Mouse (Mus musculus) ES-E14 (cell line): ENCODE data around the gene Slc4a10. TPM values are rescaled to one million over a fixed set of nuclear protein-coding genes. Genes with fewer than 3 reads are reported as not detected.
A peak's percentile ranks its signal among the peaks of the same experiment; 100 is the strongest.

ENCODE experiments used
- DNase-seq: peaks from one replicate; pipeline ENCODE4 v3.0.0-alpha.2; 2013; ENCODE audit warnings: low read depth, low spot score
- H3K27ac ChIP-seq: 2 replicates; pipeline ENCODE4 v1.5.1; 2012; ENCODE audit warnings: low read depth, mild to moderate bottlenecking, low read length, moderate library complexity, mixed read lengths; ENCODE audit not compliant: poor library complexity, insufficient read depth, severe bottlenecking
- H3K36me3 ChIP-seq: 2 replicates; pipeline ENCODE4 v1.6.1; 2012; ENCODE audit warnings: mild to moderate bottlenecking, low read length, moderate library complexity, mixed read lengths; ENCODE audit not compliant: control insufficient read depth, poor library complexity, insufficient read depth, severe bottlenecking
- H3K4me1 ChIP-seq, 2 experiments: fragments of 150-350 bp in 1 of 2; sonication (generic) in 1 of 2; 2 replicates each; pipeline ENCODE4 v1.6.1; 2012; ENCODE audit warnings: low read length in 2 of 2, mild to moderate bottlenecking in 1 of 2, mixed read lengths in 1 of 2; ENCODE audit not compliant: control insufficient read depth in 2 of 2, insufficient read depth in 2 of 2, poor library complexity in 1 of 2
- H3K4me3 ChIP-seq, 2 experiments: fragments of 150-350 bp in 1 of 2; sonication (generic) in 1 of 2; 2 replicates each; pipeline ENCODE4 v1.5.1; 2012; ENCODE audit warnings: low read length in 2 of 2, low read depth in 1 of 2, mild to moderate bottlenecking in 1 of 2, mixed read lengths in 1 of 2; ENCODE audit not compliant: insufficient read depth in 1 of 2, poor library complexity in 1 of 2, severe bottlenecking in 1 of 2
- H3K9ac ChIP-seq: 2 replicates; pipeline ENCODE4 v1.6.1; 2012; ENCODE audit warnings: low read depth, mild to moderate bottlenecking, low read length, mixed read lengths; ENCODE audit not compliant: poor library complexity, insufficient read depth, severe bottlenecking
- H3K9me3 ChIP-seq: fragments of 150-350 bp; sonication (generic); 2 replicates; pipeline ENCODE4 v1.6.1; 2012; ENCODE audit warnings: low read depth, mild to moderate bottlenecking, low read length; ENCODE audit not compliant: control insufficient read depth, insufficient read depth
- CHD2 ChIP-seq: IDR thresholded peaks from 2 replicates; pipeline ENCODE4 v1.6.1; 2014; ENCODE audit warnings: mild to moderate bottlenecking, low read depth, low read length, inconsistent platforms
- HCFC1 ChIP-seq: IDR thresholded peaks from 2 replicates; pipeline ENCODE4 v1.6.1; 2012; ENCODE audit warnings: low read length, inconsistent platforms, borderline replicate concordance; ENCODE audit not compliant: insufficient read depth
- MAFK ChIP-seq: IDR thresholded peaks from 2 replicates; pipeline ENCODE4 v1.6.1; 2014; ENCODE audit warnings: mild to moderate bottlenecking, low read depth, low read length, inconsistent platforms; ENCODE audit not compliant: insufficient read depth
- ZC3H11A ChIP-seq: IDR thresholded peaks from 2 replicates; pipeline ENCODE4 v1.6.1; 2012; ENCODE audit warnings: low read depth, mild to moderate bottlenecking, inconsistent platforms, low read length, borderline replicate concordance
- ZNF384 ChIP-seq: IDR thresholded peaks from 2 replicates; pipeline ENCODE4 v1.6.1; 2012; ENCODE audit warnings: low read depth, low read length, inconsistent platforms
- in situ Hi-C, 2 experiments: fragments of 600-800 bp; cut with MboI; formaldehyde crosslinking; loops; one replicate each; pipeline ENCODE4 v1.15.1; 2025; ENCODE audit warnings: low sequenced_read_pairs in 2 of 2, inconsistent platforms in 1 of 2; ENCODE audit not compliant: unreplicated experiment in 2 of 2
- total RNA-seq: library from RNA; depleted of rRNA; stranded (reverse); fragments of 300-350 nt; gene quantifications from 2 replicates; pipeline ENCODE4 v1.2.3, GENCODE M21; 2012

Slc4a10 gene
- total RNA-seq, 1 experiment, result 0.13 TPM

GRCm38 (mm10) chr2:62279777-62280176, 233.5 kb downstream of the Slc4a10 start:
- H3K36me3 ChIP-seq, result no peaks in the 10 kb centered on the region
- no peak overlapping the region for H3K4me3 ChIP-seq

DNA sequence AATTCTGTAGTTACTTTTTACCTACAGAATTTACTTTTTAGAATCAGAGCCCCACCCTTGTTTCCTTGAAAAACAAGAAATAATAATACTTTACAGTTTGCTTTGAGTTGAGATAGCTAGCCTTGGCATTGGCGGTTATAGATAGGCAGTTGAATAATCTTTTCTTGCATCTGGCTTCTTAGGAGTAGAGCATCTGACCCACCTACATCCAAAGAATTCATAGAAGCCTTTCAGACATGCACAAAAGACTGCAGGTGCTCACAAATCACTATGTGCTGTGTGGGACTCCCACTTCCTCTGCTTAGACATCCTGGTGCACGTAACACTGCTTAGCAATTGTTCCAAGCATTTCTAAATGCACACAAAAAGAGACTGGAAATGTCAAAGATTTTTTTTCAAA, 238.8 kb downstream of the Slc4a10 start:
- no peaks in the 10 kb centered on the region for H3K36me3 ChIP-seq
- H3K27ac ChIP-seq, result no peak overlapping the region
- no peak for TF ChIP-seq ZC3H11A
- no peak for TF ChIP-seq ZNF384
- TF ChIP-seq MAFK, result no peak
- no peak for TF ChIP-seq CHD2
- TF ChIP-seq HCFC1, result no peak
- DNase-seq, result no peak
- H3K4me3 ChIP-seq, result no peak overlapping the region
- in situ Hi-C loops, result no loop called here
- no peaks in the 10 kb centered on the region for H3K9me3 ChIP-seq
- no peaks in the 10 kb centered on the region for H3K4me1 ChIP-seq
- no peak overlapping the region for H3K9ac ChIP-seq

More at GRCm38 (mm10) chr2:62279777-62280176, 233.5 kb downstream of the Slc4a10 start:
- in situ Hi-C loops, result no loop called here
- Histone ChIP-seq H3K9me3 (no peaks in the 10 kb centered on the region), H3K4me1 (no peaks in the 10 kb centered on the region), H3K9ac (no peak overlapping the region), H3K27ac (no peak overlapping the region)
- no peak for DNase-seq
- TF ChIP-seq HCFC1 (no peak), ZC3H11A (no peak; the same call in 1 of the 2 replicates), ZNF384 (no peak), MAFK (peak; percentile 60; the same call in 1 of the 2 replicates), CHD2 (no peak)

DNA sequence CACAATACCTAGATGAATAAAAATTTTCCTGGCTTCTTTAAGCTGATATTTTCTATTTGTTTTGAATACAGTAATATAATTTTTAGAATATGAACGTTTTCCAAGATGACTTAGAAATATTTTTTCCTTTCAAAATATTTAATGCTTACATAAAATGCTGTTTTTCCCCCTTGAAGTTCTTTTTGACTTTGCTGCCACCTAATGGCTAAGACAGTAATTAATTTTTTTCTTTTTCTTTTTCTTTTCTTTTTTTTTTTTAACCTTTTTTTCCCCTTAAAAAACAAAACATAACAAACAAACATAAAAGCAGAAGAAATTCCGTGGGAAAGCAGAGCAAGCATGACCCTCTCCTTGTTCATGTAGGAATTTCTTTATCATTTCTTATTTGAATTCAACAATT, 239.6 kb downstream of the Slc4a10 start:
- H3K9me3 ChIP-seq, result no peaks in the 10 kb centered on the region
- TF ChIP-seq ZNF384 (peak; percentile 84), HCFC1 (no peak)
- DNase-seq, result no peak
- no peak overlapping the region for H3K4me3 ChIP-seq
- H3K9ac ChIP-seq, result no peak overlapping the region
- H3K4me1 ChIP-seq, result no peaks in the 10 kb centered on the region
- in situ Hi-C loops, result no loop called here
- no peak overlapping the region for H3K27ac ChIP-seq
- no peaks in the 10 kb centered on the region for H3K36me3 ChIP-seq

DNA sequence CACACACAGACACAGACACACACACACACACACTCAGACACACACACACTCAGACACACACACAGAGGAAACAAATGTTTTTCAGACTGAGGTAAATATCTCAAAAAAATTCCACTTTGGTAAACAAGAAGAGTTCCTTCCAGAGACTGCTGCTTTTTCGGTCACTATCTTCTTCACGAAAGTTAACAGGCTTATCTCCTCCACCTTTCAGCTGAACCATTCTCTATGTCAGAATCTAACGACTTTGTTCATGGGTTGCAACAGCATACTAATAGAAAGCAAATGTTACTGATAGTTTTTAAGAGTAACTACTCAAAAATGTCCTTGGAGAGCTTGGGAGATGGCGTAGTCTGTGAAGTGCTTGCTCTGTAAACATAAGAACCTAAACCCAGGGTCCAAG, 241.3 kb downstream of the Slc4a10 start:
- Histone ChIP-seq H3K4me3 (no peak overlapping the region), H3K27ac (no peak overlapping the region), H3K9ac (no peak overlapping the region), H3K9me3 (no peaks in the 10 kb centered on the region), H3K36me3 (no peaks in the 10 kb centered on the region), H3K4me1 (no peaks in the 10 kb centered on the region)
- in situ Hi-C loops, result no loop called here
- TF ChIP-seq CHD2 (no peak), MAFK (no peak), ZC3H11A (no peak), ZNF384 (no peak), HCFC1 (no peak)
- no peak for DNase-seq

GRCm38 (mm10) chr2:62293846-62294245, 247.6 kb downstream of the Slc4a10 start:
- TF ChIP-seq HCFC1, result no peak
- no peak for TF ChIP-seq CHD2
- TF ChIP-seq ZC3H11A, result no peak
- no peak for TF ChIP-seq MAFK
- no peak for TF ChIP-seq ZNF384
- H3K36me3 ChIP-seq, result no peaks in the 10 kb centered on the region
- in situ Hi-C loops, result no loop called here
- no peak overlapping the region for H3K27ac ChIP-seq
- H3K4me3 ChIP-seq, result no peak overlapping the region
- DNase-seq, result no peak
- H3K9me3 ChIP-seq, result no peaks in the 10 kb centered on the region
- H3K9ac ChIP-seq, result no peak overlapping the region
- H3K4me1 ChIP-seq, result no peaks in the 10 kb centered on the region
